14 mouse cellular contexts compared by ENCODE assay signal in the genomic region with DNA sequence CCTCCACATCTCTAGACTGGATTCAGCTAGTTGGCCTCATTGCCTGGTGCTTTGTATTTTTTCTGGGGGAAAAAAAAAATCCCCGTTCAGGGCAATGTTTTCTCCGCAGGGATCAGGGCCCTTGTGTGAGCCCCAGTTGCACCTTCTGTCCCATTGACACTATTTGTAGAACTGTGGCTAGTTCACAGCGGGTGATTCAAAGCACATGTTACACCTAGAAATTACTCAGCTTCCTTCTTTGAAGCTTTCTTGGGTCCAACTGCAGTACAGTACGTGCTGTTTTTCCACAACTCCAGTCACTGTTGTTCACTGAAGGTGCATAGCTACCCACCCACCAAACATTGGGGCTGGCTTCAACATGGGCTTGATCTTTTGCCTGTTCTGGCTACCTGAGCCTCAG. TPM values are rescaled to one million over a fixed set of nuclear protein-coding genes. Genes with fewer than 3 reads are reported as not detected.
DNase-seq lines count a peak whose midpoint lies in the region.
"Had no signal": no experiment of that assay in that cellular context is flagged by ENCODE, and none has a peak within 500 bp of the region (broad histone marks: within the 10 kb centered on the region; RNA-seq: fewer than 3 reads in every experiment).

No protein-coding gene starts in this region.

- intact Hi-C loops in left cerebral cortex, postnatal 25 days (cut with DNase I) = loop anchor here (2.0 kb wide), 1 partner anchor 237 kb away; no protein-coding TSS in a partner anchor

- DNase-seq in cerebellum, adult 9-10 months = peak; percentile 36
- no peak for DNase-seq in cerebellum, adult 11-12 months
- peak; percentile 23 for DNase-seq in heart, adult 11 months
- DNase-seq in heart, adult 18-20 months = no peak
- no peak for DNase-seq in left cerebral cortex, postnatal 25 days (ENCODE audit: low spot score in 2 of 2)
- DNase-seq: adrenal gland, adult 2 months; adrenal gland, postnatal 10 days; adrenal gland, postnatal 25 days; B cell, adult 2 months; cerebellum, adult 18-20 months; cerebellum, adult 8-10 months; cerebellum, postnatal 25 days; forebrain, postnatal 0 days had no signal

RNA-seq across cellular contexts. Expression of gene Cfap161, which starts 9.1 kb away (rescaled TPM):
- total RNA-seq in heart, adult 18-20 months (2021) = not detected
- under 1 TPM; 0.25 to 0.80 TPM for total RNA-seq in left cerebral cortex, postnatal 25 days (2021)
- total RNA-seq: MEL had no signal

RNA-seq across cellular contexts. Expression of gene Il16, which starts 58.3 kb away (rescaled TPM):
- 1 to 10 TPM; 6.7 to 8.6 TPM for total RNA-seq in heart, adult 18-20 months (2021)
- 1 to 10 TPM; 1.9 to 2.7 TPM for total RNA-seq in left cerebral cortex, postnatal 25 days (2021)

Comparison
In these comparisons a context has a peak if more than half of its experiments do, and no peak if none do; other contexts are left out.
1. DNase-seq: peak in cerebellum, adult 9-10 months (single experiment) and heart, adult 11 months (single experiment); none in cerebellum, adult 11-12 months (single experiment), heart, adult 18-20 months (0 of 2) and left cerebral cortex, postnatal 25 days (0 of 2).